Mouse (Mus musculus) hindbrain, embryonic 15.5 days (tissue): ENCODE data around the gene Tmod2. TPM values are rescaled to one million over a fixed set of nuclear protein-coding genes. Genes with fewer than 3 reads are reported as not detected.
"Not testable (repeated sequence)": the region's sequence is repeated elsewhere in the genome, so short reads cannot be mapped to it uniquely, and the experiment has no call there.

ENCODE experiments used
- ATAC-seq: fragments of 200-750 bp; cut with Nextera tagmentation; 2 replicates; pipeline ENCODE4 v1.8.0; 2017; ENCODE audit warnings: low read depth, moderate number of reproducible peaks, moderate TSS enrichment; ENCODE audit not compliant: low FRiP score
- H3K27ac ChIP-seq: fragments of 300-500 bp; sonication (generic); replicated peaks from 2 replicates; pipeline ENCODE4 v1.5.1; 2015; ENCODE audit warnings: mild to moderate bottlenecking, inconsistent platforms
- H3K27me3 ChIP-seq: fragments of 300-500 bp; sonication (generic); 2 replicates; pipeline ENCODE4 v1.6.1; 2015; ENCODE audit warnings: control low read depth, inconsistent platforms
- H3K36me3 ChIP-seq: fragments of 300-500 bp; sonication (generic); 2 replicates; pipeline ENCODE4 v1.6.1; 2015; ENCODE audit warnings: control low read depth, inconsistent platforms
- H3K4me1 ChIP-seq: fragments of 300-500 bp; sonication (generic); replicated peaks from 2 replicates; pipeline ENCODE4 v1.6.1; 2015; ENCODE audit warnings: control low read depth, inconsistent platforms
- H3K4me2 ChIP-seq: fragments of 300-500 bp; sonication (generic); 2 replicates; pipeline ENCODE4 v1.6.1; 2015; ENCODE audit warnings: moderate library complexity, mild to moderate bottlenecking, inconsistent platforms
- H3K4me3 ChIP-seq: fragments of 300-500 bp; sonication (generic); 2 replicates; pipeline ENCODE4 v1.5.1; 2015; ENCODE audit warnings: mild to moderate bottlenecking, inconsistent platforms
- H3K9ac ChIP-seq: fragments of 300-500 bp; sonication (generic); 2 replicates; pipeline ENCODE4 v1.6.1; 2015; ENCODE audit warnings: inconsistent platforms
- H3K9me3 ChIP-seq: fragments of 300-500 bp; sonication (generic); 2 replicates; pipeline ENCODE4 v1.6.1; 2016; ENCODE audit warnings: control low read depth, inconsistent platforms
- WGBS: fragments of 180-500 bp; shearing (Covaris S2); methylation state at CpG from one replicate; pipeline ENCODE4 v1.1.7; 2015; 5-methylcytosine and 5-hydroxymethylcytosine counted together
- polyA plus RNA-seq: library from polyadenylated mRNA; unstranded; fragments of >200 nt; fragmentation: Nextera tagmentation; extraction: Ambion mirVana; gene quantifications from 2 replicates; pipeline ENCODE4 v1.2.1, GENCODE M21; 2015

The Tmod2 gene
- polyA plus RNA-seq: 262 and 271 TPM in 2 replicates

- Histone ChIP-seq H3K4me1 (peaks cover 20% of the 10 kb centered on the region), H3K36me3 (no peaks in the 10 kb centered on the region), H3K27ac (peak within 1 kb of the TSS; percentile 90), H3K4me3 (peak within 1 kb of the TSS; percentile 84), H3K9ac (peak within 1 kb of the TSS; percentile 71), H3K4me2 (peak within 1 kb of the TSS; percentile 64), H3K9me3 (no peaks in the 10 kb centered on the region), H3K27me3 (no peaks in the 10 kb centered on the region)
- ATAC-seq: peak; percentile 93
- WGBS: under 1% methylated on average over 70 of the region's 74 CpGs
Measured at GRCm38 (mm10) chr9:75610571-75611493, at the start of gene Tmod2. TSS of gene Tmod2 (minus strand) at chr9:75611325.

DNA sequence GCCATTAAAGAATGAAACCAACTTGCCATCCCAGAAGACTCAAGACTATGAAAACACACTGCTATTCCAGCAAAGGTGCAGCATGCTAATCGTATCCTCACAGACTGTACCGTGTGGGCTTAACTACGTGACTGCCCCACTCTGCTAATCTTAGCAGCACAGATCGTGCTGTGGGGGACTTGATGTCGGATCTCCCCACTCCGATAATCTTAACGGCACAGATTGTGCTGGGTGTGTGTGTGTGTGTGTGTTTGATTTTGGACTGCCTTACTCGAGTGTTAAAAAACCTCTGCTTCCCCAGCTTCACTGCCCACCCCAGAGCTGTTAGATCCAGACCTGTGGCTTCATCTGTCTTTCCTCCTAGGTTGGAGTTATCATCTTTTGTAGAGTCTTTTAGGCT lies 49.8 kb upstream of the Tmod2 start:
- no peaks in the 10 kb centered on the region for H3K4me1 ChIP-seq
- H3K4me2 ChIP-seq: no peak overlapping the region
- no peak overlapping the region for H3K9ac ChIP-seq
- ATAC-seq: no peak
- no peaks in the 10 kb centered on the region for H3K9me3 ChIP-seq
- no peaks in the 10 kb centered on the region for H3K27me3 ChIP-seq
- H3K36me3 ChIP-seq: peaks cover 61% of the 10 kb centered on the region
- H3K4me3 ChIP-seq: no peak overlapping the region
- no peak overlapping the region for H3K27ac ChIP-seq
- 96% methylated on average over 8 of the region's 8 CpGs for WGBS

DNA sequence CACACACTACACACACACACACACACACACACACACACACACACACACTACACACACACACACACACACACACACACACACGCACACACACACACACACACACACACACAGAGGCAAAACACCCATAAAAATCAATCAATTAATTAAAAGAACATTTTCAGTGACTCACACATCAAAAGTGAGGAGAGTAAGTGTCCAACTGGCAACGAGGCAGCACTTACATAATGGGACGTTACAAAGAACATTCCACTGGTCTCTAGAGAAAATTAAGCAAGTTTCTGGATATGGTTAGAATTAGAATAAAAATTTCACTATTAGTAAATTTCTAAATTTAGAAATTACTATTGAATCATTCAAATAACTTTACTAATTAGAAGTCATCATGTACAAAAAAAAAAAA lies 45.3 kb upstream of the Tmod2 start:
- not testable (repeated sequence) for H3K4me1 ChIP-seq, H3K9me3 ChIP-seq, H3K9ac ChIP-seq, H3K27ac ChIP-seq, H3K4me3 ChIP-seq, H3K4me2 ChIP-seq, ATAC-seq, H3K27me3 ChIP-seq
- 86% methylated on average over 2 of the region's 3 CpGs for WGBS
- H3K36me3 ChIP-seq: peaks cover 56% of the 10 kb centered on the region

- Histone ChIP-seq H3K9me3 (no peaks in the 10 kb centered on the region), H3K9ac (no peak overlapping the region), H3K4me3 (no peak overlapping the region), H3K27ac (no peak overlapping the region), H3K4me2 (no peak overlapping the region), H3K36me3 (peaks cover 56% of the 10 kb centered on the region), H3K27me3 (no peaks in the 10 kb centered on the region), H3K4me1 (no peaks in the 10 kb centered on the region)
- WGBS: 51% methylated on average over 12 of the region's 12 CpGs
- ATAC-seq: 0 out of 2 replicates have a peak, but pooled peaks have one; percentile 19
Measured at GRCm38 (mm10) chr9:75653981-75654911, 43.1 kb upstream of the Tmod2 start.

GRCm38 (mm10) chr9:75645405-75645804 lies 34.3 kb upstream of the Tmod2 start:
- H3K4me3 ChIP-seq: no peak overlapping the region
- no peak overlapping the region for H3K27ac ChIP-seq
- H3K9ac ChIP-seq: no peak overlapping the region
- no peaks in the 10 kb centered on the region for H3K4me1 ChIP-seq
- WGBS: 79% methylated on average over 3 of the region's 3 CpGs
- peaks cover 75% of the 10 kb centered on the region for H3K36me3 ChIP-seq
- no peaks in the 10 kb centered on the region for H3K27me3 ChIP-seq
- ATAC-seq: 0 out of 2 replicates have a peak, but pooled peaks have one; percentile 25
- no peaks in the 10 kb centered on the region for H3K9me3 ChIP-seq
- no peak overlapping the region for H3K4me2 ChIP-seq

DNA sequence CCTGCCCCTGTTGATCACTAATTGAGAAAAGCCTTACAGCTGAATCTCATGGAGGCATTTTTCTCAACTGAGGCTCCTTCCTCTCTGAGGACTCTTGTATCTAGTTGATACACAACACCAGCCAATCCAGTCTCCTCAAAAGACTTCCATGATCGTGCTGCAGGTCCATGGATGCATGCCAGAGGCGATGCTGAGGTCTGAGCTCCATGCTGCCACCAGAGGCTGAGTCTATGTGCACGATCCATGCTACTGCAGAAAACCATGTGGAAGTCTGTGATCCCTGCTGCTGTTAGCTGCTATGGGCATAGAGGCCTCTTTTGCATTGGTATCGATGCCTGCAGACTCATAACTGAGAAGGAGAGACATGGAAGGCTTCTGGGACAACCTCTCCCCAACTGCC lies 23.1 kb upstream of the Tmod2 start:
- 82% methylated on average over 4 of the region's 4 CpGs for WGBS
- ATAC-seq: no peak
- no peaks in the 10 kb centered on the region for H3K27me3 ChIP-seq
- H3K4me3 ChIP-seq: no peak overlapping the region
- H3K9me3 ChIP-seq: no peaks in the 10 kb centered on the region
- no peak overlapping the region for H3K27ac ChIP-seq
- H3K4me1 ChIP-seq: 0 out of 2 replicates have a peak, but pooled peaks cover 6% of the 10 kb centered on the region
- no peak overlapping the region for H3K9ac ChIP-seq
- no peak overlapping the region for H3K4me2 ChIP-seq
- peaks cover 7% of the 10 kb centered on the region for H3K36me3 ChIP-seq

DNA sequence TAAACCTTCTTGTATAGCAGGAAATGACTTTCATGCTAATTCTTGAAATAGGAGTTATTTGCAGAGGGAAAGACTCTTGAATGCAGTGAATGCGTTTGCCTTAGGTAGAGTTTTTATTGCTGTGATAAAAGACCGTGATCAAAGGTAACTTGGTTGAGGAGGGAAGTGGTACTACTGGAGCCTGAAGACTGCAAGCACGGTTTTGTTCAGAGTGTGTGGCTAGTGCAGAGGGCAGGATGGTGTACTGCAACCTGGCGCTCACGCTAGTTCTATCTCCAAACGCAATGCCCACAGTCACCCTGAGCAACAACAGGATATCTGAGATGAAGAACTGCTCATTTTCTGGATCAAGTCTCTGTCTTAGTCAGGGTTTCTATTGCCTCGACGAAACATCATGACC lies 22.5 kb upstream of the Tmod2 start:
- H3K4me2 ChIP-seq: no peak overlapping the region
- H3K27me3 ChIP-seq: no peaks in the 10 kb centered on the region
- ATAC-seq: no peak
- no peak overlapping the region for H3K4me3 ChIP-seq
- H3K9me3 ChIP-seq: no peaks in the 10 kb centered on the region
- 0 out of 2 replicates have a peak, but pooled peaks cover 9% of the 10 kb centered on the region for H3K4me1 ChIP-seq
- no peak overlapping the region for H3K9ac ChIP-seq
- WGBS: 94% methylated on average over 8 of the region's 8 CpGs
- H3K27ac ChIP-seq: no peak overlapping the region
- peaks cover 7% of the 10 kb centered on the region for H3K36me3 ChIP-seq

- H3K27ac ChIP-seq: no peak overlapping the region
- 40% methylated on average over 1 of the region's 1 CpGs for WGBS
- H3K4me1 ChIP-seq: 0 out of 2 replicates have a peak, but pooled peaks cover 9% of the 10 kb centered on the region
- peaks cover 7% of the 10 kb centered on the region for H3K36me3 ChIP-seq
- H3K9ac ChIP-seq: no peak overlapping the region
- no peaks in the 10 kb centered on the region for H3K9me3 ChIP-seq
- ATAC-seq: no peak
- no peak overlapping the region for H3K4me3 ChIP-seq
- H3K27me3 ChIP-seq: no peaks in the 10 kb centered on the region
- no peak overlapping the region for H3K4me2 ChIP-seq
Measured at GRCm38 (mm10) chr9:75632902-75633301, 21.8 kb upstream of the Tmod2 start.

DNA sequence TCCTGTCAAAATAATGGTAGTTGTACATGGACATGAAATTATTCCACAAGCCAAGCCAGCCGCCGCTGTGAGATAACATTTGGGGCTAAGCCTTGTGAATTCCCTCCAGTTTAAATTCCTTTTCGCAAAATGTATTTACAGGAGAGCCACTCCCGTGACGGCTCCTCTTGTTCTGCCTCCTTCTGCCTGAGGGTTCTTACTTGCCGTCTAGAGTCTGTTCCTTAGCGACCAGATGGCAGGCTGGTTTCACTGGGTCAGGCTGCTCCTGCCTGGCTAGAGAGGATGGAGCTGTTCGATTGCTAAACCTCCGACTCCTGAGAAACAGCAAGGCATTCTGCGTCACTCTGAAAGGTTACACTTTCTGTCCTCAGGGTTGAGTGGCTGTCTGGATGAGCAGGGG lies 21.0 kb upstream of the Tmod2 start:
- Histone ChIP-seq H3K27me3 (no peaks in the 10 kb centered on the region), H3K4me3 (no peak overlapping the region), H3K4me1 (peaks cover 12% of the 10 kb centered on the region; the same call in 1 of the 2 replicates), H3K9ac (no peak overlapping the region), H3K4me2 (no peak overlapping the region), H3K36me3 (peaks cover 4% of the 10 kb centered on the region), H3K9me3 (no peaks in the 10 kb centered on the region), H3K27ac (0 out of 2 replicates have a peak overlapping the region, but pooled peaks have one; percentile 2)
- no peak for ATAC-seq
- WGBS: 38% methylated on average over 10 of the region's 10 CpGs

- Histone ChIP-seq H3K27ac (no peak overlapping the region), H3K9me3 (no peaks in the 10 kb centered on the region), H3K4me3 (no peak overlapping the region), H3K4me1 (peaks cover 18% of the 10 kb centered on the region; the same call in 1 of the 2 replicates), H3K36me3 (peaks cover 2% of the 10 kb centered on the region; the same call in 1 of the 2 replicates), H3K9ac (no peak overlapping the region), H3K4me2 (no peak overlapping the region), H3K27me3 (no peaks in the 10 kb centered on the region)
- ATAC-seq: no peak
- 84% methylated on average over 8 of the region's 8 CpGs for WGBS
Measured at GRCm38 (mm10) chr9:75630823-75631454, 19.8 kb upstream of the Tmod2 start.

DNA sequence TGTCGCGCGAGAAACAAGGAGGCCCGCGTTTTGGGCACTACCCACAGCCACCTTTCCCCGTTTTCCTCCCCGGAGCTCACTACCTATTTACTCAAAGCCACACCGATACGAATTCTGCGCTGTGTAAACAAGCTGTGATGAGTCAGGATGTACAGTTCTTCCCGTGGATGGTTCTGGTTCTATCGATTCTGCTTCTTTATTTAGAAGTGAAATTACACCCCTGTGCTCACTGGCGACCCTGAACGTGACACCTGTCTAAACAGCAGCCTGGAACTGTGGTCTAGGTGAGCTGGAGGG lies 15.1 kb upstream of the Tmod2 start:
- Histone ChIP-seq H3K27me3 (no peaks in the 10 kb centered on the region), H3K4me1 (peaks cover 21% of the 10 kb centered on the region), H3K4me2 (peak overlapping the region; percentile 94), H3K27ac (peak overlapping the region; percentile 97), H3K4me3 (peak overlapping the region; percentile 68), H3K9me3 (no peaks in the 10 kb centered on the region), H3K9ac (peak overlapping the region; percentile 89), H3K36me3 (no peaks in the 10 kb centered on the region)
- WGBS: 1% methylated on average over 14 of the region's 14 CpGs
- ATAC-seq: no peak; the same call in 1 of the 2 replicates
